Mouse (Mus musculus) CH12.LX (cell line): ENCODE data around the gene Wdr83. TPM values are rescaled to one million over a fixed set of nuclear protein-coding genes. Genes with fewer than 3 reads are reported as not detected.

Source experiments
- DNase-seq: peaks from one replicate; pipeline ENCODE4 v3.0.0-alpha.2; 2013; ENCODE audit errors: extremely low read depth
- H3K27ac ChIP-seq: 2 replicates; pipeline ENCODE4 v1.5.1; 2012; ENCODE audit warnings: low read depth, mild to moderate bottlenecking, control low read depth, moderate library complexity; ENCODE audit not compliant: insufficient read depth
- H3K27me3 ChIP-seq: replicated peaks from 2 replicates; pipeline ENCODE3; 2012; ENCODE audit warnings: inconsistent platforms
- H3K36me3 ChIP-seq, 2 experiments: replicated peaks in 1 of 2; 2 replicates each; pipeline versions ENCODE3 to v1.6.1; 2012; ENCODE audit warnings: inconsistent platforms in 1 of 2, low read length in 1 of 2, mild to moderate bottlenecking in 1 of 2, mixed read lengths in 1 of 2, moderate library complexity in 1 of 2; ENCODE audit not compliant: control insufficient read depth in 1 of 2, insufficient read depth in 1 of 2
- H3K4me1 ChIP-seq, 2 experiments: 2 replicates each; pipeline ENCODE4 v1.6.1; 2012; ENCODE audit warnings: inconsistent platforms in 1 of 2, moderate library complexity in 1 of 2; ENCODE audit not compliant: insufficient read depth in 2 of 2, control insufficient read depth in 1 of 2
- H3K4me2 ChIP-seq: 2 replicates; pipeline ENCODE4 v1.6.1; 2012; ENCODE audit warnings: low read depth, mild to moderate bottlenecking, control low read depth; ENCODE audit not compliant: poor library complexity, insufficient read depth, severe bottlenecking
- H3K4me3 ChIP-seq, 3 experiments: fragments of 150-350 bp in 1 of 3; sonication (generic) in 1 of 3; replicated peaks in 1 of 3; 2 replicates each; pipeline versions ENCODE3 to v1.5.1; 2011 to 2012; ENCODE audit warnings: low read depth in 2 of 3, low read length in 2 of 3, mild to moderate bottlenecking in 2 of 3, moderate library complexity in 2 of 3, control low read depth in 1 of 3, improper control_type of control experiment in 1 of 3, inconsistent platforms in 1 of 3, mixed read lengths in 1 of 3; ENCODE audit not compliant: poor library complexity in 1 of 3
- H3K79me2 ChIP-seq: replicated peaks from 2 replicates; pipeline ENCODE4 v1.6.1; 2012; ENCODE audit warnings: mild to moderate bottlenecking, moderate library complexity; ENCODE audit not compliant: control insufficient read depth, poor library complexity, insufficient read depth, severe bottlenecking; ENCODE audit errors: extremely low read depth
- H3K9ac ChIP-seq: 2 replicates; pipeline ENCODE4 v1.6.1; 2012; ENCODE audit warnings: low read depth, mild to moderate bottlenecking, control low read depth, moderate library complexity; ENCODE audit not compliant: insufficient read depth
- H3K9me3 ChIP-seq: replicated peaks from 2 replicates; pipeline ENCODE3; 2012; ENCODE audit warnings: low read length, inconsistent platforms, mixed read lengths
- BHLHE40 ChIP-seq: IDR thresholded peaks from 2 replicates; pipeline ENCODE4 v1.6.1; 2011; ENCODE audit warnings: mild to moderate bottlenecking, low read depth, low read length, improper control_type of control experiment
- CHD1 ChIP-seq: IDR thresholded peaks from 2 replicates; pipeline ENCODE4 v1.6.1; 2012; ENCODE audit warnings: low read depth, low read length, improper control_type of control experiment, inconsistent platforms
- CHD2 ChIP-seq: IDR thresholded peaks from 2 replicates; pipeline ENCODE4 v1.6.1; 2011; ENCODE audit warnings: low read length, improper control_type of control experiment
- CTCF ChIP-seq, 2 experiments: IDR thresholded peaks in 1 of 2; conservative IDR thresholded peaks in 1 of 2; 2 replicates each; pipeline ENCODE4 v1.5.1; 2011 to 2012; ENCODE audit warnings: low read depth in 2 of 2, low read length in 2 of 2, improper control_type of control experiment in 1 of 2, inconsistent platforms in 1 of 2, mild to moderate bottlenecking in 1 of 2, moderate library complexity in 1 of 2
- E2F4 ChIP-seq: IDR thresholded peaks from 2 replicates; pipeline ENCODE4 v1.6.1; 2011; ENCODE audit warnings: low read depth, low read length, improper control_type of control experiment; ENCODE audit not compliant: insufficient replicate concordance
- ELF1 ChIP-seq: IDR thresholded peaks from 2 replicates; pipeline ENCODE4 v1.6.1; 2014; ENCODE audit warnings: low read depth, mild to moderate bottlenecking, inconsistent platforms, low read length, improper control_type of control experiment
- EP300 ChIP-seq: IDR thresholded peaks from 2 replicates; pipeline ENCODE4 v1.6.1; 2011; ENCODE audit warnings: low read length, improper control_type of control experiment
- ETS1 ChIP-seq: conservative IDR thresholded peaks from 2 replicates; pipeline ENCODE4 v1.6.1; 2012; ENCODE audit warnings: low read depth, mild to moderate bottlenecking, inconsistent platforms, low read length, improper control_type of control experiment, moderate library complexity
- GABPA ChIP-seq: IDR thresholded peaks from 2 replicates; pipeline ENCODE4 v1.6.1; 2012; ENCODE audit warnings: low read depth, low read length, improper control_type of control experiment, inconsistent platforms; ENCODE audit not compliant: insufficient replicate concordance
- HCFC1 ChIP-seq: IDR thresholded peaks from 2 replicates; pipeline ENCODE4 v1.6.1; 2012; ENCODE audit warnings: low read depth, mild to moderate bottlenecking, inconsistent platforms, low read length, improper control_type of control experiment
- IRF4 ChIP-seq: IDR thresholded peaks from 2 replicates; pipeline ENCODE4 v1.6.1; 2014; ENCODE audit warnings: low read depth, mild to moderate bottlenecking, inconsistent platforms, low read length, improper control_type of control experiment
- JUN ChIP-seq: IDR thresholded peaks from 2 replicates; pipeline ENCODE4 v1.6.1; 2011; ENCODE audit warnings: low read depth, mild to moderate bottlenecking, low read length, improper control_type of control experiment, moderate library complexity; ENCODE audit not compliant: insufficient read depth
- JUND ChIP-seq: conservative IDR thresholded peaks from 2 replicates; pipeline ENCODE4 v1.6.1; 2011; ENCODE audit warnings: low read depth, low read length, improper control_type of control experiment
- KAT2A ChIP-seq: IDR thresholded peaks from 2 replicates; pipeline ENCODE4 v1.6.1; 2012; ENCODE audit warnings: low read length, improper control_type of control experiment, inconsistent platforms; ENCODE audit not compliant: insufficient replicate concordance
- MAFK ChIP-seq: IDR thresholded peaks from 2 replicates; pipeline ENCODE4 v1.6.1; 2011; ENCODE audit warnings: low read length, improper control_type of control experiment; ENCODE audit not compliant: insufficient replicate concordance
- MAX ChIP-seq: IDR thresholded peaks from 2 replicates; pipeline ENCODE4 v1.6.1; 2011; ENCODE audit warnings: low read length, improper control_type of control experiment
- MAZ ChIP-seq: IDR thresholded peaks from 2 replicates; pipeline ENCODE4 v1.6.1; 2012; ENCODE audit warnings: low read depth, mild to moderate bottlenecking, inconsistent platforms, low read length, improper control_type of control experiment, moderate library complexity
- MEF2A ChIP-seq: IDR thresholded peaks from 2 replicates; pipeline ENCODE4 v1.6.1; 2014; ENCODE audit warnings: low read depth, mild to moderate bottlenecking, inconsistent platforms, low read length, improper control_type of control experiment, borderline replicate concordance
- MXI1 ChIP-seq: IDR thresholded peaks from 2 replicates; pipeline ENCODE4 v1.6.1; 2011; ENCODE audit warnings: mild to moderate bottlenecking, low read depth, low read length, improper control_type of control experiment
- MYC ChIP-seq: IDR thresholded peaks from 2 replicates; pipeline ENCODE4 v1.6.1; 2011; ENCODE audit warnings: low read depth, mild to moderate bottlenecking, improper control_type of control experiment, low read length
- NELFE ChIP-seq: IDR thresholded peaks from 2 replicates; pipeline ENCODE4 v1.6.1; 2011; ENCODE audit warnings: low read depth, low read length, improper control_type of control experiment
- NRF1 ChIP-seq: IDR thresholded peaks from 2 replicates; pipeline ENCODE4 v1.6.1; 2014; ENCODE audit warnings: low read depth, mild to moderate bottlenecking, inconsistent platforms, low read length, improper control_type of control experiment, moderate library complexity
- PAX5 ChIP-seq: IDR thresholded peaks from 2 replicates; pipeline ENCODE4 v1.6.1; 2012; ENCODE audit warnings: low read length, inconsistent platforms, mixed read lengths
- POLR2A ChIP-seq: IDR thresholded peaks from 2 replicates; pipeline ENCODE4 v1.6.1; 2011; ENCODE audit warnings: low read depth, mild to moderate bottlenecking, improper control_type of control experiment, low read length
- POLR2AphosphoS2 ChIP-seq: IDR thresholded peaks from 2 replicates; pipeline ENCODE4 v1.6.1; 2011; ENCODE audit warnings: low read depth, low read length, improper control_type of control experiment
- RAD21 ChIP-seq: IDR thresholded peaks from 2 replicates; pipeline ENCODE4 v1.6.1; 2011; ENCODE audit warnings: low read depth, mild to moderate bottlenecking, low read length, improper control_type of control experiment, moderate library complexity
- RCOR1 ChIP-seq: conservative IDR thresholded peaks from 2 replicates; pipeline ENCODE4 v1.6.1; 2012; ENCODE audit warnings: low read depth, mild to moderate bottlenecking, inconsistent platforms, low read length, improper control_type of control experiment
- SIN3A ChIP-seq: IDR thresholded peaks from 2 replicates; pipeline ENCODE4 v1.6.1; 2012; ENCODE audit warnings: low read length, improper control_type of control experiment, inconsistent platforms
- SMC3 ChIP-seq: IDR thresholded peaks from 2 replicates; pipeline ENCODE4 v1.6.1; 2011; ENCODE audit warnings: low read depth, low read length, improper control_type of control experiment
- TBP ChIP-seq: conservative IDR thresholded peaks from 2 replicates; pipeline ENCODE4 v1.6.1; 2011; ENCODE audit warnings: low read depth, low read length, improper control_type of control experiment
- TCF12 ChIP-seq: IDR thresholded peaks from 2 replicates; pipeline ENCODE4 v1.6.1; 2014; ENCODE audit warnings: low read depth, mild to moderate bottlenecking, inconsistent platforms, low read length, improper control_type of control experiment
- UBTF ChIP-seq: IDR thresholded peaks from 2 replicates; pipeline ENCODE4 v1.6.1; 2012; ENCODE audit warnings: low read depth, mild to moderate bottlenecking, inconsistent platforms, low read length, improper control_type of control experiment, moderate library complexity
- USF1 ChIP-seq: IDR thresholded peaks from 2 replicates; pipeline ENCODE4 v1.6.1; 2014; ENCODE audit warnings: low read depth, mild to moderate bottlenecking, inconsistent platforms, low read length, improper control_type of control experiment
- USF2 ChIP-seq: conservative IDR thresholded peaks from 2 replicates; pipeline ENCODE4 v1.6.1; 2011; ENCODE audit warnings: low read depth, low read length, improper control_type of control experiment
- ZC3H11A ChIP-seq: IDR thresholded peaks from 2 replicates; pipeline ENCODE4 v1.6.1; 2012; ENCODE audit warnings: low read depth, mild to moderate bottlenecking, inconsistent platforms, low read length, improper control_type of control experiment
- ZKSCAN1 ChIP-seq: IDR thresholded peaks from 2 replicates; pipeline ENCODE4 v1.6.1; 2012; ENCODE audit warnings: low read depth, inconsistent platforms, low read length, improper control_type of control experiment, borderline replicate concordance
- ZMIZ1 ChIP-seq: IDR thresholded peaks from 2 replicates; pipeline ENCODE4 v1.6.1; 2012; ENCODE audit warnings: low read depth, mild to moderate bottlenecking, inconsistent platforms, low read length, improper control_type of control experiment
- ZNF384 ChIP-seq: IDR thresholded peaks from 2 replicates; pipeline ENCODE4 v1.6.1; 2012; ENCODE audit warnings: low read depth, low read length, improper control_type of control experiment, inconsistent platforms
- dilution Hi-C: fragments of 300-500 bp; cut with MboI; formaldehyde crosslinking; loops from 2 replicates; pipeline ENCODE4 v1.14.3; 2020; ENCODE audit warnings: low sequenced_read_pairs; ENCODE audit not compliant: extremely low pct_unique_long_range_greater_than_20kb, extremely low pct_ligation_motif_present
- in situ Hi-C: fragments of 300-500 bp; cut with MboI; formaldehyde crosslinking; loops from 3 replicates; pipeline ENCODE4 v1.14.3; 2019; ENCODE audit warnings: low sequenced_read_pairs, low pct_ligation_motif_present, low pct_unique_long_range_greater_than_20kb, mixed read lengths
- polyA plus RNA-seq: library from polyadenylated mRNA; unstranded; fragments of >175 nt; gene quantifications from 2 replicates; pipeline ENCODE4 v1.2.1, GENCODE M21; 2012; ENCODE audit warnings: low read depth; ENCODE audit not compliant: insufficient read length
- total RNA-seq, 2 experiments: library from RNA; depleted of rRNA; stranded (reverse); fragments of 300-350 nt in 1 of 2; fragments of >200 nt in 1 of 2; gene quantifications; 2 replicates each; pipeline ENCODE4 v1.2.3; 2012 to 2014

Gene Wdr83
- total and polyA plus RNA-seq, 3 experiments: 5.5 to 35.6 (median 24.6) TPM

DNA sequence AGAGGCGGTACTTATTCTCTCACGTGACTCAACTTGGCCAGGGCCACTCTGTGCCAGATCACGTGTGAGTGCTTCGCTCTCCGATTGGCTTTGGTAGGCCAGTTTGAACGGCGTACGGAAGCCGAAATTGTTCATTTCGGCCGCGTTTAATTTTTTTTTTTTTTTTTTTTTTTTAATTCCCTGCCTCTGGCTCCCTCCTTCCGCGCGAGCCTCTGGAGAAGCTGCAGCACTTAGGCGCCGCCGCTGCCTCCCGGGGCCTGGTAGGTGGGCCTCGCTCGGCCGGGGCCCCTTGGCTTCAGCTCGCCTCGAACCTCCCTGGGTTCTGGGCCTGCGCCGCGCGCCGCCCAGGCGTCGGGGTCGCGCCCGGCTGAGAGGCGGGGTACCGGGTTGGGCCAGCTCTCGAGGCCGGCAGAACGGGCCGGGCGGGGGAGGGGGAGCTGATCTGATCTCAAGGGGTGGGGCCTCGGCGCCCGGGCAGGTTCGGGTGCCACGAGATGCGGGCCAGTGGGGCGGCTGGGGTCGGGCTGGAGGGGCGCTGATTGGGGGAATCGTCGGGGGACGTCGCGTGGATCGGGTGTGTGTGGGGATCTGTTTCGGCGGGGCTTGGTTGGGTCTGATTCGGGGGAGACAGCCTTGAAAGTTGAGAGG, 44.3 kb downstream of the Wdr83 start, which contains the start of gene Tnpo2:
Gene Tnpo2, plus strand, starts transcription at position 198 of the 648 bp plus-strand sequence.
- dilution Hi-C loops: no loop called here
- in situ Hi-C loops: no loop called here

DNA sequence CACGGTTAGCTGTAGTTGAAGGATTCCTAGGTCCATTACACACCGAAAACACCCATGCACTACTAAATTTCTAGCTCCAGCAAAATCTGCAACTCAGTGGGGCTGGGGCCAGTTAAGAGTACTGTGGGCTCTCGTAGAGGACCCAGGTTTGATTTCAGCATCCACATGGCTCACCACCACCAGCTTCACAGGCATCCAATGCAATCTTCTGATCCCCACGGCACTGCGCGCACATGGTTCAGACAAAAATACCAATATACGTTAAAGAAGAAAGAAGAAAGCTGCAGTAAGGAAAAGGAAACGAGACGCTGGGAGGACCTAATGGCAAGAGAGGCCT, 44.8 kb downstream of the Wdr83 start:
- Histone ChIP-seq H3K27ac (peak overlapping the region; percentile 78; the same call in 1 of the 2 replicates), H3K9ac (peak overlapping the region; percentile 72), H3K79me2 (peaks cover 48% of the 10 kb centered on the region), H3K4me2 (peak overlapping the region; percentile 93), H3K4me1 (peaks cover 3 to 45% of the 10 kb centered on the region in 2 experiments), H3K9me3 (no peaks in the 10 kb centered on the region), H3K4me3 (peak overlapping the region; percentile 66 to 90 (median 88)), H3K27me3 (no peaks in the 10 kb centered on the region), H3K36me3 (peaks cover 28 to 45% of the 10 kb centered on the region in 2 experiments)
- in situ Hi-C loops: no loop called here
- no peak for DNase-seq
- TF ChIP-seq POLR2AphosphoS2 (0 out of 2 replicates have a peak, but pooled peaks have one; percentile 54), MAFK (0 out of 2 replicates have a peak, but pooled peaks have one; percentile 17), NELFE (peak; percentile 69; the same call in 1 of the 2 replicates), ZMIZ1 (0 out of 2 replicates have a peak, but pooled peaks have one; percentile 16), IRF4 (no peak), POLR2A (peak; percentile 52; the same call in 1 of the 2 replicates), ZKSCAN1 (no peak), TCF12 (peak; percentile 50; the same call in 1 of the 2 replicates), CHD1 (peak; percentile 64; the same call in 1 of the 2 replicates)
- dilution Hi-C loops: no loop called here

More for the DNA sequence above, 44.3 kb downstream of the Wdr83 start, which contains the start of gene Tnpo2:
- Histone ChIP-seq H3K9ac (peak within 1 kb of the TSS; percentile 94), H3K4me2 (peak within 1 kb of the TSS; percentile 93), H3K4me1 (peaks cover 3 to 49% of the 10 kb centered on the region in 2 experiments), H3K9me3 (no peaks in the 10 kb centered on the region), H3K4me3 (peak within 1 kb of the TSS; percentile 83 to 90 (median 88)), H3K27me3 (no peaks in the 10 kb centered on the region), H3K36me3 (peaks cover 27 to 45% of the 10 kb centered on the region in 2 experiments), H3K27ac (peak within 1 kb of the TSS; percentile 88)
- peak; percentile 98 for DNase-seq
- peak; percentile 99 for TF ChIP-seq USF2
- TF ChIP-seq EP300: no peak
- TF ChIP-seq ZMIZ1: peak; percentile 66; the same call in 1 of the 2 replicates
- TF ChIP-seq JUN: no peak
- TF ChIP-seq ELF1: peak; percentile 66; the same call in 1 of the 2 replicates
- peak; percentile 94 for TF ChIP-seq MYC
- peak; percentile 98 for TF ChIP-seq MAX
- no peak for TF ChIP-seq PAX5
- TF ChIP-seq CTCF (conservative IDR thresholded peaks at IDR 0.05 in 1 of 2, IDR thresholded peaks at IDR 0.05 in 1 of 2; ENCODE audit: low read depth in 2 of 2, low read length in 2 of 2): no peak
- peak; percentile 98 for TF ChIP-seq USF1
- no peak for TF ChIP-seq SMC3
- no peak for TF ChIP-seq IRF4
- TF ChIP-seq MXI1: peak; percentile 82
- TF ChIP-seq MAFK: no peak
- TF ChIP-seq E2F4: no peak
- peak; percentile 76; the same call in 1 of the 2 replicates for TF ChIP-seq KAT2A
- no peak for TF ChIP-seq ZC3H11A
- peak; percentile 88; the same call in 1 of the 2 replicates for TF ChIP-seq UBTF
- no peak for TF ChIP-seq JUND
- TF ChIP-seq POLR2AphosphoS2: no peak; the same call in 1 of the 2 replicates
- TF ChIP-seq NRF1: peak; percentile 62; the same call in 1 of the 2 replicates
- 0 out of 2 replicates have a peak, but pooled peaks have one; percentile 6 for TF ChIP-seq CHD1
- TF ChIP-seq MEF2A: peak; percentile 42; the same call in 1 of the 2 replicates
- TF ChIP-seq ZKSCAN1: no peak; the same call in 1 of the 2 replicates
- TF ChIP-seq ZNF384: peak; percentile 100
- TF ChIP-seq GABPA: peak; percentile 49; the same call in 1 of the 2 replicates
- TF ChIP-seq RAD21: no peak
- TF ChIP-seq NELFE: peak; percentile 60; the same call in 1 of the 2 replicates
- peak; percentile 96; the same call in 1 of the 2 replicates for TF ChIP-seq TBP
- peak; percentile 66 for TF ChIP-seq POLR2A
- no peak for TF ChIP-seq ETS1
- TF ChIP-seq BHLHE40: peak; percentile 98
- TF ChIP-seq CHD2: peak; percentile 46; the same call in 1 of the 2 replicates
- TF ChIP-seq MAZ: 0 out of 2 replicates have a peak, but pooled peaks have one; percentile 84
- TF ChIP-seq TCF12: peak; percentile 36
- TF ChIP-seq RCOR1: no peak
- TF ChIP-seq SIN3A: peak; percentile 76
- TF ChIP-seq HCFC1: peak; percentile 87
- TF ChIP-seq, all 38 proteins: peak for 23
- peaks cover 53% of the 10 kb centered on the region for H3K79me2 ChIP-seq
